Mouse (Mus musculus) CH12.LX (cell line): ENCODE measurements around the gene Tmem239. TPM values are rescaled to one million over a fixed set of nuclear protein-coding genes. Genes with fewer than 3 reads are reported as not detected.

Experiments used
- DNase-seq: peaks from one replicate; pipeline ENCODE4 v3.0.0-alpha.2; 2013; ENCODE audit errors: extremely low read depth
- H3K27ac ChIP-seq: 2 replicates; pipeline ENCODE4 v1.5.1; 2012; ENCODE audit warnings: low read depth, mild to moderate bottlenecking, control low read depth, moderate library complexity; ENCODE audit not compliant: insufficient read depth
- H3K27me3 ChIP-seq: replicated peaks from 2 replicates; pipeline ENCODE3; 2012; ENCODE audit warnings: inconsistent platforms
- H3K36me3 ChIP-seq, 2 experiments: replicated peaks in 1 of 2; 2 replicates each; pipeline versions ENCODE3 to v1.6.1; 2012; ENCODE audit warnings: inconsistent platforms in 1 of 2, low read length in 1 of 2, mild to moderate bottlenecking in 1 of 2, mixed read lengths in 1 of 2, moderate library complexity in 1 of 2; ENCODE audit not compliant: control insufficient read depth in 1 of 2, insufficient read depth in 1 of 2
- H3K4me1 ChIP-seq, 2 experiments: 2 replicates each; pipeline ENCODE4 v1.6.1; 2012; ENCODE audit warnings: inconsistent platforms in 1 of 2, moderate library complexity in 1 of 2; ENCODE audit not compliant: insufficient read depth in 2 of 2, control insufficient read depth in 1 of 2
- H3K4me2 ChIP-seq: 2 replicates; pipeline ENCODE4 v1.6.1; 2012; ENCODE audit warnings: low read depth, mild to moderate bottlenecking, control low read depth; ENCODE audit not compliant: poor library complexity, insufficient read depth, severe bottlenecking
- H3K4me3 ChIP-seq, 3 experiments: fragments of 150-350 bp in 1 of 3; sonication (generic) in 1 of 3; replicated peaks in 1 of 3; 2 replicates each; pipeline versions ENCODE3 to v1.5.1; 2011 to 2012; ENCODE audit warnings: low read depth in 2 of 3, low read length in 2 of 3, mild to moderate bottlenecking in 2 of 3, moderate library complexity in 2 of 3, control low read depth in 1 of 3, improper control_type of control experiment in 1 of 3, inconsistent platforms in 1 of 3, mixed read lengths in 1 of 3; ENCODE audit not compliant: poor library complexity in 1 of 3
- H3K79me2 ChIP-seq: replicated peaks from 2 replicates; pipeline ENCODE4 v1.6.1; 2012; ENCODE audit warnings: mild to moderate bottlenecking, moderate library complexity; ENCODE audit not compliant: control insufficient read depth, poor library complexity, insufficient read depth, severe bottlenecking; ENCODE audit errors: extremely low read depth
- H3K9ac ChIP-seq: 2 replicates; pipeline ENCODE4 v1.6.1; 2012; ENCODE audit warnings: low read depth, mild to moderate bottlenecking, control low read depth, moderate library complexity; ENCODE audit not compliant: insufficient read depth
- H3K9me3 ChIP-seq: replicated peaks from 2 replicates; pipeline ENCODE3; 2012; ENCODE audit warnings: low read length, inconsistent platforms, mixed read lengths
- CHD1 ChIP-seq: IDR thresholded peaks from 2 replicates; pipeline ENCODE4 v1.6.1; 2012; ENCODE audit warnings: low read depth, low read length, improper control_type of control experiment, inconsistent platforms
- E2F4 ChIP-seq: IDR thresholded peaks from 2 replicates; pipeline ENCODE4 v1.6.1; 2011; ENCODE audit warnings: low read depth, low read length, improper control_type of control experiment; ENCODE audit not compliant: insufficient replicate concordance
- GABPA ChIP-seq: IDR thresholded peaks from 2 replicates; pipeline ENCODE4 v1.6.1; 2012; ENCODE audit warnings: low read depth, low read length, improper control_type of control experiment, inconsistent platforms; ENCODE audit not compliant: insufficient replicate concordance
- HCFC1 ChIP-seq: IDR thresholded peaks from 2 replicates; pipeline ENCODE4 v1.6.1; 2012; ENCODE audit warnings: low read depth, mild to moderate bottlenecking, inconsistent platforms, low read length, improper control_type of control experiment
- IRF4 ChIP-seq: IDR thresholded peaks from 2 replicates; pipeline ENCODE4 v1.6.1; 2014; ENCODE audit warnings: low read depth, mild to moderate bottlenecking, inconsistent platforms, low read length, improper control_type of control experiment
- MAZ ChIP-seq: IDR thresholded peaks from 2 replicates; pipeline ENCODE4 v1.6.1; 2012; ENCODE audit warnings: low read depth, mild to moderate bottlenecking, inconsistent platforms, low read length, improper control_type of control experiment, moderate library complexity
- MXI1 ChIP-seq: IDR thresholded peaks from 2 replicates; pipeline ENCODE4 v1.6.1; 2011; ENCODE audit warnings: mild to moderate bottlenecking, low read depth, low read length, improper control_type of control experiment
- MYC ChIP-seq: IDR thresholded peaks from 2 replicates; pipeline ENCODE4 v1.6.1; 2011; ENCODE audit warnings: low read depth, mild to moderate bottlenecking, improper control_type of control experiment, low read length
- RCOR1 ChIP-seq: conservative IDR thresholded peaks from 2 replicates; pipeline ENCODE4 v1.6.1; 2012; ENCODE audit warnings: low read depth, mild to moderate bottlenecking, inconsistent platforms, low read length, improper control_type of control experiment
- USF1 ChIP-seq: IDR thresholded peaks from 2 replicates; pipeline ENCODE4 v1.6.1; 2014; ENCODE audit warnings: low read depth, mild to moderate bottlenecking, inconsistent platforms, low read length, improper control_type of control experiment
- ZKSCAN1 ChIP-seq: IDR thresholded peaks from 2 replicates; pipeline ENCODE4 v1.6.1; 2012; ENCODE audit warnings: low read depth, inconsistent platforms, low read length, improper control_type of control experiment, borderline replicate concordance
- dilution Hi-C: fragments of 300-500 bp; cut with MboI; formaldehyde crosslinking; loops from 2 replicates; pipeline ENCODE4 v1.14.3; 2020; ENCODE audit warnings: low sequenced_read_pairs; ENCODE audit not compliant: extremely low pct_unique_long_range_greater_than_20kb, extremely low pct_ligation_motif_present
- in situ Hi-C: fragments of 300-500 bp; cut with MboI; formaldehyde crosslinking; loops from 3 replicates; pipeline ENCODE4 v1.14.3; 2019; ENCODE audit warnings: low sequenced_read_pairs, low pct_ligation_motif_present, low pct_unique_long_range_greater_than_20kb, mixed read lengths
- polyA plus RNA-seq: library from polyadenylated mRNA; unstranded; fragments of >175 nt; gene quantifications from 2 replicates; pipeline ENCODE4 v1.2.1, GENCODE M21; 2012; ENCODE audit warnings: low read depth; ENCODE audit not compliant: insufficient read length
- total RNA-seq, 2 experiments: library from RNA; depleted of rRNA; stranded (reverse); fragments of 300-350 nt in 1 of 2; fragments of >200 nt in 1 of 2; gene quantifications; 2 replicates each; pipeline ENCODE4 v1.2.3; 2012 to 2014

Gene Tmem239
- total and polyA plus RNA-seq, 3 experiments: not detected

DNA sequence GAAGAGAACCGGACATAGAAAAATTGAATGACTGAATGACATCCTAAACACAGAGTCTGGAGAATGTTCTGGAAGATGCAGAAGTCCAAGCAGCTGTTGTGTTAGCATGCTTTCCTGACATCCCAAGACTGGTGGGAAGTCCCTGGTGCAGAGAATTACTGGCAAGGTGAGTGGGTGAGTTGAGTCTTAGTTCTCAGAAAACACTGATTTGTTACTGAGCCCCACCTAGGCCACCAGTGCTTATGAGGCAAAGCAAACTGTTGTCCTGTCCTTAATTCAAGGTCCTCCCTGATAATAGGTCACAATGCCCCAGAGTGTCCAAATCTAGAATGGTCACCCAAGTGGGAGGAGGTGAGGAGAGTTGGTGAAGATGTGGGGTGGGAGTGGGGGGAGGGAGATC, 1.3 kb upstream of the Tmem239 start, which contains the start of the genes Gm28372 and 1700020A23Rik:
TSS of gene Gm28372 (plus strand) at position 301 of the 400 bp plus-strand sequence.
TSS of gene 1700020A23Rik (plus strand) at position 321 of the 400 bp plus-strand sequence.
- Histone ChIP-seq H3K9ac (no peak within 1 kb of the TSS), H3K79me2 (no peaks in the 10 kb centered on the region), H3K4me3 (no peak within 1 kb of the TSS), H3K9me3 (no peaks in the 10 kb centered on the region), H3K4me2 (no peak within 1 kb of the TSS), H3K4me1 (no peaks in the 10 kb centered on the region), H3K27ac (no peak within 1 kb of the TSS), H3K36me3 (no peaks in the 10 kb centered on the region), H3K27me3 (no peaks in the 10 kb centered on the region)
- dilution Hi-C loops (no loop called here), in situ Hi-C loops (no loop called here)
- no peak for TF ChIP-seq E2F4
- no peak for TF ChIP-seq GABPA
- TF ChIP-seq MXI1: no peak
- TF ChIP-seq MYC: no peak
- TF ChIP-seq IRF4: no peak
- no peak for TF ChIP-seq MAZ
- no peak for TF ChIP-seq CHD1
- TF ChIP-seq ZKSCAN1: no peak
- TF ChIP-seq RCOR1: no peak
- no peak for DNase-seq

- Histone ChIP-seq H3K27ac (no peak overlapping the region), H3K4me2 (no peak overlapping the region), H3K9ac (no peak overlapping the region), H3K4me3 (no peak overlapping the region), H3K9me3 (no peaks in the 10 kb centered on the region), H3K27me3 (no peaks in the 10 kb centered on the region), H3K4me1 (peaks cover 10 to 24% of the 10 kb centered on the region in 2 experiments), H3K79me2 (no peaks in the 10 kb centered on the region), H3K36me3 (no peaks in the 10 kb centered on the region)
- DNase-seq: no peak
- TF ChIP-seq USF1 (no peak), HCFC1 (no peak), MXI1 (no peak)
- dilution Hi-C loops: no loop called here
- in situ Hi-C loops: no loop called here
These were observed 1.9 kb downstream of the Tmem239 start for GRCm38 (mm10) chr2:130408194-130408593.
